Mouse (Mus musculus): ENCODE measurements at regions not wholly inside any gene's neighbourhood (a gene's known extent, or its start where the extent isn't known, plus 50 kb on each side); places are given as distances from the start of the nearest gene placed in this dataset.

DNA sequence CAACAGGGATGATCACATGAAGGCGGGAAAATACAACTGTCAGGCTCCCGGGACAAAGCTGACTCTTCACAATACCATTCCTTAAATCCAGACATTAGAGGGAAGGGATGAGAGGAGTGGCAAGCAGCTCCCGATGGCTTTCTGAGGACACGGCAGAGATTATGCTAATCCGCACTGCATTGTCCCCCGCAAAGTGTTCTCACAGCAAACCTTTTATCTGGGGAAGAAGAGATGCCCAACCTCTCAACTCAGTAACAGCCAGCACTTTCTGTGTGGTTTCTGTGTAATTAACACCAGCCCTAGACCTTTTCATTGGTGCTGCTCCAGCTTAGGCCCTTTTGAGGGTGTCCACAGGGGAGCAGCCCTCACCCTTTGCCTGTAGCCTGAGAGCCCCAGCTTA lies 137.9 kb downstream of the Barhl2 start:
- DNase-seq: no peak

GRCm38 (mm10) chr5:106318246-106318645 lies 139.7 kb downstream of the Barhl2 start:
- no peak for DNase-seq

GRCm38 (mm10) chr5:106313874-106314273 lies 144.1 kb downstream of the Barhl2 start:
- no peak for DNase-seq

GRCm38 (mm10) chr5:106301372-106301771 lies 156.6 kb downstream of the Barhl2 start:
- DNase-seq: no peak

GRCm38 (mm10) chr5:106296721-106297120 lies 161.2 kb downstream of the Barhl2 start:
- no peak for DNase-seq

DNA sequence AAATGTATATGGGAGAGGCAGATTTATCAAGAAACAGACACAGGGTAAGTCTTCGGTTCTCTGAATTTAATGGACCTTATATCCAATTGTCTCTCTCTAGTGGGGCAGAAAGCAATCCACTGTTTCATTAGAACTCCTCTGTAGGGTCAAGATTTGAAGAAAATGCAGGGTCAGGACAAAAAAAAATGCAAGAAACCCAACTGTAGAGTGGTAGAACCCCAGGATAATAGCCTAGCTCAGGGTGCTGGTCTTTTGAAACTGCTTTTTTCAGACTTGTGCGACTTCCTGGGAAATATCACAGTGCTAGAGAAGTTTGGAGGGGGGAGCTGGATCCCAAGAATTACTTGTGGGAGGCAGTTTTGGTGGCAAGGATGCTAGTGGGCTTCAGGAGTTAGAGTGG lies 162.0 kb downstream of the Barhl2 start:
- no peak for DNase-seq

- DNase-seq: no peak
Measured at GRCm38 (mm10) chr5:106295538-106295937, 162.4 kb downstream of the Barhl2 start.

DNA sequence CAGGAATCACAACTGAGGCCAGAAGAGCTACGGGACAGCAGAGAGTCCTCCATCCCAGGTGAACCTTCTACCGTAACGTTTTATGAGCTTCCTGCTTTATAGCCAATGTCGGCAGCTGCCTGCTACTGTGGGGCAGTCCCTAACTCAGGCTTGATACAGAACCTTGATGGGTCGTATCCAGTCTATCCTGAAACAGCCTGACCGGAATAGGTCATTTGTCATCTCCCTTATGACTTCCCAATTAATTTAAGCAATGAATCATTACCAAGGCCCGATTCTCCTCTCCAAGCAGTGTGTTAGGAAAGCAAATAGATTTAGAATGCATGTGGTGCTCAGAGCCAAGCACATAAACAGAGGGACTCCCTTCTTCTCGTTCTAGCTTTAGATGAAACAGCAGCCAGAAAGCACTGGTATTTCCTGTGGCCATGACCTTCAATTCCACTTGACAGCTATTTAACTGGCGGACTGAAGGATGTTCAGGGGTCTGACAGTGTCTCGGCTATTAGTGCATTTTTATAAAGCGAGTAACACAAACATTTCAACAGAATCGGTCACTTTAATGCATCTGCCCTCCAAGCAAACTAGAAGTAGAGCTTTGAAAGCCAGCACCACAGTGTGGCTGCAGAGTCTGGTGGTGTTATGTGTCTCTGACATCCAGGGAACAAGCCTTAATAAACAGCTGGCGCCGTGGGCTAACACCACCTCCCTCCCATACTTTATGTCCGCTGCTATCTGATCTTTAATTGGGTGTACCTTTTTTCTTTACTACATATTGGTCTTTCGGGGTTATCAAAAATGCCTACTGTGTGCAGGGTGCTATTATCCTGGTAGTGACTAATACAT lies 165.4 kb downstream of the Barhl2 start:
- no peak for DNase-seq

GRCm38 (mm10) chr5:106285152-106285551 lies 172.8 kb downstream of the Barhl2 start:
- no peak for DNase-seq

- DNase-seq: no peak
Measured at GRCm38 (mm10) chr5:106284731-106285130, 173.2 kb downstream of the Barhl2 start.

DNA sequence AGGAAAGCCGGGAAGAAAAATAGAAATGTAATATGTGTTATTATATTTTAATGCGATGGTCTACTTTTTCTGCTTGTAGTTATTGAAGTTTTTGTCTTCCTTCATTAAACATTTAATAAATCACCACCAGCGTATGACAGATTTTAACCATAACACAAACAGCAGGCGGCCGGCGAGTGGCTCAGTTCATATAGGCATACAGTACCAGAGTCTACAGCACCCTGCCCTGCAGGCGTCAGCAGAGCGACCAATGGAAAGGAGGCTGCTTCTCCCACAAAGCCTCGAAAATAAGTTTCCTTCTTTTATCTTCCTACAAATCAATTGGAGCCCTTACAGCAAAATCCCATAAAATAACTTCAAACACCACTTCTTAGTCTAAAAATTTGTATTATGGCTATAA lies 175.3 kb downstream of the Barhl2 start:
- DNase-seq: no peak

DNA sequence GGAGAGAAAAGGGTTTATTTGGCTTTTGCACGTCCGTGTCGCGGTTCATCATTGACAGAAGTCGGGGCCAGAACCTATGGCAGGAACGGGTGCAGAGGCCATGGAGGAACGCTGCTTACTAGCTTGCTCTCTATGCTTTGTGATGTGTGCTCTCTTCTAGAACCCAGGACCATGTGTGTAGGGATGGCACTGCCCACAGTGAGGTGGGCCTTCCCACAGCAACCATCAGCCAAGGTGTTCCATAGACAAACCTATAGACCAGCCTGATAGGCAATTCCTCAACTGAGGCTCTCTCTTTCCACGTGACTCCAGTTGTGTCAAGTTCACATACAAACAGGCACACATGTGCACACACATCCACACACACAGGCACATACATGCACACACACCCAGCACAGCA lies 180.2 kb downstream of the Barhl2 start:
- no peak for DNase-seq

DNA sequence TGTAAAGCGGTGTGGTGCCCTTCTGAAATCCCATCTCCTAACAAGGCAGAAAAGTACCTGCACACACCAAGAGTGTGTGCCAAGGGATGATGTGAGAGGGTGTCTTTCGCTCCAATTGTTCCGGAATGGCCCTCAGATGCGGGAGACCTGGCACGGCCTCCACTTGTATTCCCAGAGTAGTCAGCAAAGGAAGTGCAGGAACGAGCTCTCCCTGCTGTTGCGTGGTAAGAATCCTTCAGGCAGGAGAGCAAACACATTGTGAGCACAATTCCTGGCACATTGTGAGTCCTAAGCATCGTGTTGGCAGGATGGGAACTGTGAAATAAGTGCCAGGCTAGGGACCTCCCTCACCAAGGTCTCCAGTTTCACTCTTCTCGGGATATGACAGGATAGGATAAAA lies 180.7 kb downstream of the Barhl2 start:
- no peak for DNase-seq

GRCm38 (mm10) chr5:106276186-106276585 lies 181.8 kb downstream of the Barhl2 start:
- no peak for DNase-seq

DNA sequence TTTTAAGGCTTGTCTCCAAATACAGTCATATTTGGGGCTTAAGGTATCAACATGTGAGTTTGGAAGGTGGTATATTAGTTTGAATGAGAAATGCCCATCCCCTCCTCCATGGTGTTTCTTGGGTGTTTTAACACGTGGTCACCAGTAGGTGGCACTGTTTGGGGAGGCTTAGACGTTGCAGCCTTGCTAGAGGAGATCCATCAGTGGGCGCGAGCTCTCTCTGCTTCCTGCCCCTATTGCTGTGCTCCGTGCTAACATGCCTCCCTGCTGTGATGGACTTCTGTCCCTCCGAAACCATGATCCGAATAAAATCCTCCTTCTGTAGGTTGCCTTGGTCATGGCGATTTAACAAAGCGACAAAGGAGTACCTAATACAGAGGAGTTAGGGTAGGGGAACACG lies 183.3 kb downstream of the Barhl2 start:
- DNase-seq: no peak

GRCm38 (mm10) chr5:106264536-106264935 lies 193.4 kb downstream of the Barhl2 start:
- DNase-seq: no peak

DNA sequence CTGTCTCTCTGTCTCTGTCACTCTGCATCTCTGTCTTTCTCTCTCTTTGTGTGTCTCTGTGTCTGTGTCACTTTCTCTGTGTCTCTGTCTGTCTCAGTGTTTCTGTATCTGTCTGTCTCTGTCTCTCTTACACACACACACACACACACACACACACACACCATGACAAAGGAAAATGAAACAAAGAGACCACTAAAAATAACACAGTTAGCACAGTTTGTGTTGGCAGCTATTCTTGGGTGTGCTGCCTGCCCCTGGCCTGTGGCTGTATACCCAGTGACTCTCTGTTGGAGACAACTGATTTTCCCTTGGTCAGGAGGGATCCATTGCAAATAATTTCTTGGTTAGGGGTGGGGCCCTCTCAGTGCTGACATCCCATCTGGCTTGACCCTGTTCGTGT lies 200.8 kb downstream of the Barhl2 start:
- no peak for DNase-seq

DNA sequence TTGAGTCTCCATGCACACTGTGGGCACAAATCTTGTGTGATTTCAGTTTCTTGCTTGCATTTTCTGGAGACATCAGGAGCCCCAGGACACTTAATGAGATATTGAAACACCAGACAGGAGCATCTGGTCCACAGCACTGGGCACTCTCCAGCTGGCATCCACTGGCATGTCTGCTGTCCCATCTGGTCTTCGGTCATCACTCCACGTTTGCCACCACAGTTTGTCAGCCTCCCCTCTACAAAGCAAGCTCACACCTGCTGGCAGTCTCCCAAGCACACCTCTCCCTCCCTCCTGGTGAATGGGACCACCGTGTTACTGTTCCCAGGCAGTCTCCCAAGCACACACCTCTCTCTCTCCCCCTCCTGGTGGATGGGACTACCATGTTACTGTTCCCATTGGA lies 228.8 kb downstream of the Barhl2 start:
- DNase-seq: no peak

DNA sequence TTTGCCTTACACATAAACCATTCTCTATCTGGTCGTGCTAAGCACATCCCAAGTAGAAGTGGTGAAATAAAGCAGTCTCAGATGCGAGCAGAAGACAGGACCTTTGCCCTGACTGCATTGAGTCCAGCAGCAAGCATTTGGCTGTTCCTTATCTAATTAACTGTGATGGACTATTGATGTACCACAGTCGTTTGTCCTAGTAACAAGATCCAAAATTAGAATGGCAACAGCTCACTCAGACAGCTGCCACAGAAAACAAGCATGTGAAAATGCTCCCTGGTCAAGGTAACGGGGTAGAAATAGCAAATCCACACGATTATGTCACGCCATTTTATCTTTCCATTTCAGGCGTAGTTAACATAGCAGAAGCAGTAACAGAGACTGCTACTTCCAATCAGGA lies 233.8 kb downstream of the Barhl2 start:
- DNase-seq: no peak

GRCm38 (mm10) chr5:106209543-106209942 lies 248.4 kb downstream of the Barhl2 start:
- no peak for DNase-seq

GRCm38 (mm10) chr5:106207706-106208105 lies 250.3 kb downstream of the Barhl2 start:
- no peak for DNase-seq

DNA sequence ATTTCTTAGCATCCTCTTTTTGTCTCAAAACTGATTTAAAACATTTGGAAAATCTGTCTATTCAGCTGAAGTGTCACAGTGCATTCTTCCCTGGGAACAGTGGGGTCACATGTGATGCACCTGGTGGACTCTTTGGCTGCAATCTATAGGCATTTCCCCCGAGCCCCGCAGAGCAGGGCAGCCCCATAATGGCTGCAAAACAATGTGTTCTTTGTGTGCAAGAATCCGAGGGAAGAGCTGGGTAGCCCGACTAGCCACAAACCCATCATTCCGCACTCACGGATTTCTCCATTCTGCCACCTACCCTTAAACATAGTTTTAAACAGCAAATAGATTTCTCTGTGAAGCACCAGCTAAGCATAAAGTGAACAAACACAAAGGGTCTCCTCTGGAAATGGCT lies 252.2 kb downstream of the Barhl2 start:
- no peak for DNase-seq

GRCm38 (mm10) chr5:106200631-106201030 lies 257.3 kb downstream of the Barhl2 start:
- DNase-seq: no peak

DNA sequence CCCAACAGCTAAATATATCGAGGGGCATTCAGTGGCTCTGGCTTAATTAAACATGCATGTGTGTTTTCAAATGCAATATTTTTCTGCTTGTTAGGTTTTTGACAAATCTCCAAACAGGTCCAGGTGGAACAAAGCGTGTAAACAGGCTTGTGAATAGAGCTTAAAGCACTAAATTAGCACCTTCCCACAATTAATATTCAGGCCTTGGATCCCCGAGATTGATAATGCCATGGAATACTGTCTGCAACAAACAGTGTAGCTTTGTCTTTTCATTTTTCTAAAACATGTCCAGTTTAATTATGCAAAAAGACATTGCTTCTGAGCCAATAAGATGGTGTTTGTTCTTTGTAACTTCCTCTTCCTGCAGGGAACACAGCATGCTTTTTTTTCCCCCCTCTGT lies 258.9 kb downstream of the Barhl2 start:
- DNase-seq: no peak

DNA sequence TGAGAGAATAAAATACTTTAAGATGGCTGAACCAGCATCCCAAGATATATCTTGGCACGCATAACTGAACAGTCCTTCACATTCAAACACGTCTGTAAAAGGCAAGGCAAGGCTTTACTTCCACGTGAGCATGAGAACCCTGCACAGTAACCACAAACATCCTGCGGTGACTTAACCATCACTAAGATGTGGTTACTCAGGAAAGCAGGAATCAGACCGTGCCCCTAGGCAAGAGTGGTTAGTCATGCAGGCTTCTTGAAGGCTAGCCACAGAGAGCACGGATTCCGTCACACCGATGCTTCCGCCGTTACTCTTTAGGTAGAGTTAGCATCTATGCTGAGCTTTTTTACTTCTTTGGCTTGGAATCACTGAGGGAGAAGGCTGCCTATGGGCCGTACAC lies 266.8 kb downstream of the Barhl2 start:
- no peak for DNase-seq

Data from B cell, adult 2 months (primary cell).